Mouse (Mus musculus) embryonic facial prominence, embryonic 14.5 days (tissue): ENCODE measurements around the gene Snrpb2. TPM values are rescaled to one million over a fixed set of nuclear protein-coding genes. Genes with fewer than 3 reads are reported as not detected.

Experiments
- ATAC-seq: fragments of 200-750 bp; cut with Nextera tagmentation; 2 replicates; pipeline ENCODE4 v1.8.0; 2017; ENCODE audit warnings: low read depth, moderate number of reproducible peaks, moderate TSS enrichment
- DNase-seq: peaks from one replicate; pipeline ENCODE4 v3.0.0-alpha.2; 2015; ENCODE audit warnings: low spot score
- H3K27ac ChIP-seq: fragments of 300-500 bp; sonication (generic); replicated peaks from 2 replicates; pipeline ENCODE4 v1.5.1; 2014; ENCODE audit warnings: low read depth, mild to moderate bottlenecking, low read length, moderate library complexity
- H3K27me3 ChIP-seq: fragments of 300-500 bp; sonication (generic); replicated peaks from 2 replicates; pipeline ENCODE4 v1.6.1; 2014; ENCODE audit warnings: low read length; ENCODE audit not compliant: control insufficient read depth, insufficient read depth
- H3K36me3 ChIP-seq: fragments of 300-500 bp; sonication (generic); 2 replicates; pipeline ENCODE4 v1.6.1; 2014; ENCODE audit warnings: low read length, mixed read lengths; ENCODE audit not compliant: control insufficient read depth, insufficient read depth
- H3K4me1 ChIP-seq: fragments of 300-500 bp; sonication (generic); 2 replicates; pipeline ENCODE4 v1.6.1; 2014; ENCODE audit warnings: antibody characterized with exemption, low read length; ENCODE audit not compliant: control insufficient read depth, insufficient read depth
- H3K4me2 ChIP-seq: fragments of 300-500 bp; sonication (generic); 2 replicates; pipeline ENCODE4 v1.6.1; 2014; ENCODE audit warnings: low read depth, mild to moderate bottlenecking, low read length, moderate library complexity, mixed read lengths
- H3K4me3 ChIP-seq: fragments of 300-500 bp; sonication (generic); 2 replicates; pipeline ENCODE4 v1.5.1; 2014; ENCODE audit warnings: low read depth, mild to moderate bottlenecking, low read length
- H3K9ac ChIP-seq: fragments of 300-500 bp; sonication (generic); 2 replicates; pipeline ENCODE4 v1.6.1; 2014; ENCODE audit warnings: low read depth, mild to moderate bottlenecking, low read length, moderate library complexity, mixed read lengths
- H3K9me3 ChIP-seq: fragments of 300-500 bp; sonication (generic); 2 replicates; pipeline ENCODE4 v1.6.1; 2016; ENCODE audit warnings: low read length; ENCODE audit not compliant: control insufficient read depth
- WGBS: fragments of 180-500 bp; shearing (Covaris S2); extraction: QIAGEN DNeasy Blood & Tissue Kit; methylation state at CpG from one replicate; pipeline ENCODE4 v1.1.7; 2014; 5-methylcytosine and 5-hydroxymethylcytosine counted together
- polyA plus RNA-seq: library from polyadenylated mRNA; unstranded; fragments of >200 nt; fragmentation: Nextera tagmentation; extraction: Ambion mirVana; gene quantifications from 2 replicates; pipeline ENCODE4 v1.2.1, GENCODE M21; 2014

Gene Snrpb2
- polyA plus RNA-seq, 1 experiment from 2014 or later, result 77.7 TPM

- no peak within 1 kb of the TSS for H3K9ac ChIP-seq
- 0 out of 2 replicates have a peak, but pooled peaks have one; percentile 74 for ATAC-seq
- 28% methylated on average over 8 of the region's 8 CpGs for WGBS
- peaks cover 12% of the 10 kb centered on the region for H3K4me1 ChIP-seq
- no peaks in the 10 kb centered on the region for H3K36me3 ChIP-seq
- peak within 1 kb of the TSS; percentile 54 for H3K27ac ChIP-seq
- H3K4me3 ChIP-seq, result no peak within 1 kb of the TSS
- no peaks in the 10 kb centered on the region for H3K9me3 ChIP-seq
- H3K27me3 ChIP-seq, result no peaks in the 10 kb centered on the region
- DNase-seq, result peak; percentile 71
- H3K4me2 ChIP-seq, result peak within 1 kb of the TSS; percentile 32
Measured at GRCm38 (mm10) chr2:143078198-143078851, 15.5 kb downstream of the Snrpb2 start, which contains the start of gene Otor. Gene Otor (plus strand): TSS chr2:143078473.

GRCm38 (mm10) chr2:143081693-143082092 lies 18.9 kb downstream of the Snrpb2 start:
- H3K4me1 ChIP-seq, result peaks cover 12% of the 10 kb centered on the region
- DNase-seq, result peak; percentile 19
- H3K27me3 ChIP-seq, result no peaks in the 10 kb centered on the region
- WGBS, result 60% methylated on average over 3 of the region's 3 CpGs
- H3K27ac ChIP-seq, result no peak overlapping the region; the same call in 1 of the 2 replicates
- H3K9me3 ChIP-seq, result no peaks in the 10 kb centered on the region
- no peak for ATAC-seq
- H3K4me3 ChIP-seq, result no peak overlapping the region
- H3K4me2 ChIP-seq, result no peak overlapping the region
- no peaks in the 10 kb centered on the region for H3K36me3 ChIP-seq
- H3K9ac ChIP-seq, result no peak overlapping the region

GRCm38 (mm10) chr2:143084852-143085397 lies 22.1 kb downstream of the Snrpb2 start:
- Histone ChIP-seq H3K36me3 (no peaks in the 10 kb centered on the region), H3K27me3 (no peaks in the 10 kb centered on the region), H3K4me1 (peaks cover 5% of the 10 kb centered on the region), H3K4me2 (no peak overlapping the region), H3K9me3 (no peaks in the 10 kb centered on the region), H3K9ac (no peak overlapping the region), H3K27ac (no peak overlapping the region), H3K4me3 (no peak overlapping the region)
- DNase-seq (no peak), ATAC-seq (no peak)
- WGBS, result 74% methylated on average over 2 of the region's 2 CpGs

- Histone ChIP-seq H3K4me1 (peaks cover 3% of the 10 kb centered on the region; the same call in 1 of the 2 replicates), H3K9ac (no peak overlapping the region), H3K27me3 (no peaks in the 10 kb centered on the region; the same call in 1 of the 2 replicates), H3K4me2 (no peak overlapping the region), H3K9me3 (no peaks in the 10 kb centered on the region), H3K27ac (no peak overlapping the region), H3K36me3 (no peaks in the 10 kb centered on the region), H3K4me3 (no peak overlapping the region)
- 72% methylated on average over 8 of the region's 8 CpGs for WGBS
- ATAC-seq (no peak), DNase-seq (no peak)
Measured at GRCm38 (mm10) chr2:143089866-143090265, 27.0 kb downstream of the Snrpb2 start.

GRCm38 (mm10) chr2:143093726-143094125 lies 30.9 kb downstream of the Snrpb2 start:
- Histone ChIP-seq H3K27ac (no peak overlapping the region), H3K4me3 (no peak overlapping the region), H3K9me3 (0 out of 2 replicates have a peak, but pooled peaks cover 2% of the 10 kb centered on the region), H3K4me2 (no peak overlapping the region), H3K27me3 (no peaks in the 10 kb centered on the region; the same call in 1 of the 2 replicates), H3K9ac (no peak overlapping the region), H3K36me3 (no peaks in the 10 kb centered on the region), H3K4me1 (no peaks in the 10 kb centered on the region)
- peak; percentile 85 for DNase-seq
- WGBS, result 35% methylated on average over 6 of the region's 6 CpGs
- peak; percentile 89 for ATAC-seq

GRCm38 (mm10) chr2:143094761-143095160 lies 31.9 kb downstream of the Snrpb2 start:
- H3K9ac ChIP-seq, result no peak overlapping the region
- no peaks in the 10 kb centered on the region; the same call in 1 of the 2 replicates for H3K27me3 ChIP-seq
- H3K36me3 ChIP-seq, result no peaks in the 10 kb centered on the region
- DNase-seq (no peak), ATAC-seq (no peak)
- H3K4me1 ChIP-seq, result no peaks in the 10 kb centered on the region
- 0 out of 2 replicates have a peak, but pooled peaks cover 4% of the 10 kb centered on the region for H3K9me3 ChIP-seq
- 63% methylated on average over 6 of the region's 6 CpGs for WGBS
- H3K4me3 ChIP-seq, result no peak overlapping the region
- H3K4me2 ChIP-seq, result no peak overlapping the region
- no peak overlapping the region for H3K27ac ChIP-seq

- 0 out of 2 replicates have a peak, but pooled peaks have one; percentile 26 for ATAC-seq
- peak; percentile 59 for DNase-seq
- Histone ChIP-seq H3K36me3 (no peaks in the 10 kb centered on the region), H3K4me2 (no peak overlapping the region), H3K9me3 (0 out of 2 replicates have a peak, but pooled peaks cover 4% of the 10 kb centered on the region), H3K27me3 (no peaks in the 10 kb centered on the region; the same call in 1 of the 2 replicates), H3K9ac (no peak overlapping the region), H3K27ac (no peak overlapping the region), H3K4me1 (no peaks in the 10 kb centered on the region), H3K4me3 (no peak overlapping the region)
- 58% methylated on average over 1 of the region's 1 CpGs for WGBS
Measured at GRCm38 (mm10) chr2:143097170-143097569, 34.3 kb downstream of the Snrpb2 start.

- ATAC-seq (no peak), DNase-seq (peak; percentile 64)
- no peak overlapping the region for H3K4me3 ChIP-seq
- no peaks in the 10 kb centered on the region for H3K27me3 ChIP-seq
- H3K9me3 ChIP-seq, result no peaks in the 10 kb centered on the region
- H3K27ac ChIP-seq, result no peak overlapping the region
- no peaks in the 10 kb centered on the region for H3K36me3 ChIP-seq
- H3K4me1 ChIP-seq, result no peaks in the 10 kb centered on the region
- 93% methylated on average over 1 of the region's 1 CpGs for WGBS
- no peak overlapping the region for H3K4me2 ChIP-seq
- H3K9ac ChIP-seq, result no peak overlapping the region
Measured at GRCm38 (mm10) chr2:143113859-143114258, 51.0 kb downstream of the Snrpb2 start.
